Mouse (Mus musculus) heart, embryonic 14.5 days (tissue): ENCODE results near the gene Plekhh2. TPM values are rescaled to one million over a fixed set of nuclear protein-coding genes. Genes with fewer than 3 reads are reported as not detected.

ENCODE experiments used
- ATAC-seq: fragments of 200-750 bp; cut with Nextera tagmentation; 2 replicates; pipeline ENCODE4 v1.8.0; 2017; ENCODE audit warnings: low read depth, moderate TSS enrichment; ENCODE audit not compliant: insufficient number of reproducible peaks, insufficient read depth, low FRiP score
- H3K27ac ChIP-seq, 2 experiments: fragments of 200-500 bp in 1 of 2; fragments of 300-500 bp in 1 of 2; sonication (generic) in 1 of 2; replicated peaks in 1 of 2; 2 replicates each; pipeline ENCODE4 v1.5.1; 2012 to 2014; ENCODE audit warnings: low read depth in 2 of 2, low read length in 2 of 2, control low read depth in 1 of 2, mild to moderate bottlenecking in 1 of 2, mixed read lengths in 1 of 2; ENCODE audit not compliant: control insufficient read depth in 1 of 2, insufficient read depth in 1 of 2
- H3K27me3 ChIP-seq: fragments of 300-500 bp; sonication (generic); 2 replicates; pipeline ENCODE4 v1.6.1; 2014; ENCODE audit warnings: mild to moderate bottlenecking, low read length, control low read depth; ENCODE audit not compliant: control insufficient read depth, insufficient read depth
- H3K36me3 ChIP-seq: fragments of 300-500 bp; sonication (generic); 2 replicates; pipeline ENCODE4 v1.6.1; 2014; ENCODE audit warnings: mild to moderate bottlenecking, control low read depth, low read length, mixed read lengths; ENCODE audit not compliant: control insufficient read depth, insufficient read depth
- H3K4me1 ChIP-seq, 2 experiments: fragments of 200-500 bp in 1 of 2; fragments of 300-500 bp in 1 of 2; sonication (generic) in 1 of 2; 2 replicates each; pipeline ENCODE4 v1.6.1; 2012 to 2014; ENCODE audit warnings: low read length in 2 of 2, control low read depth in 1 of 2, mixed read lengths in 1 of 2; ENCODE audit not compliant: control insufficient read depth in 2 of 2, insufficient read depth in 2 of 2
- H3K4me2 ChIP-seq: fragments of 300-500 bp; sonication (generic); 2 replicates; pipeline ENCODE4 v1.6.1; 2014; ENCODE audit warnings: mild to moderate bottlenecking, low read length
- H3K4me3 ChIP-seq, 2 experiments: fragments of 200-500 bp in 1 of 2; fragments of 300-500 bp in 1 of 2; sonication (generic) in 1 of 2; 2 replicates each; pipeline ENCODE4 v1.5.1; 2012 to 2014; ENCODE audit warnings: low read length in 2 of 2, mild to moderate bottlenecking in 2 of 2, control low read depth in 1 of 2, low read depth in 1 of 2, moderate library complexity in 1 of 2; ENCODE audit not compliant: control insufficient read depth in 1 of 2, insufficient read depth in 1 of 2
- H3K9ac ChIP-seq: fragments of 300-500 bp; sonication (generic); 2 replicates; pipeline ENCODE4 v1.6.1; 2014; ENCODE audit warnings: mild to moderate bottlenecking, low read length
- H3K9me3 ChIP-seq: fragments of 300-500 bp; sonication (generic); 2 replicates; pipeline ENCODE4 v1.6.1; 2016; ENCODE audit warnings: low read length, control low read depth; ENCODE audit not compliant: control insufficient read depth
- WGBS: fragments of 180-500 bp; shearing (Covaris S2); extraction: QIAGEN DNeasy Blood & Tissue Kit; methylation state at CpG from one replicate; pipeline ENCODE4 v1.1.7; 2014; 5-methylcytosine and 5-hydroxymethylcytosine counted together
- polyA plus RNA-seq: library from polyadenylated mRNA; unstranded; fragments of >200 nt; fragmentation: Nextera tagmentation; extraction: Ambion mirVana; gene quantifications from 2 replicates; pipeline ENCODE4 v1.2.1, GENCODE M21; 2014

Gene Plekhh2
- polyA plus RNA-seq, 1 experiment from 2014 or later: 2.7 TPM

- no peaks in the 10 kb centered on the region for H3K36me3 ChIP-seq
- H3K4me2 ChIP-seq: no peak overlapping the region
- H3K27ac ChIP-seq: no peak overlapping the region
- WGBS: 79% methylated on average over 9 of the region's 9 CpGs
- H3K4me1 ChIP-seq: no peaks in the 10 kb centered on the region
- no peaks in the 10 kb centered on the region for H3K9me3 ChIP-seq
- ATAC-seq: no peak
- H3K9ac ChIP-seq: no peak overlapping the region
- H3K4me3 ChIP-seq: no peak overlapping the region
- no peaks in the 10 kb centered on the region for H3K27me3 ChIP-seq
Observed at GRCm38 (mm10) chr17:84584107-84584506, 72.4 kb downstream of the Plekhh2 start.

GRCm38 (mm10) chr17:84585104-84585503, 73.4 kb downstream of the Plekhh2 start:
- Histone ChIP-seq H3K4me3 (no peak overlapping the region), H3K9me3 (no peaks in the 10 kb centered on the region), H3K9ac (no peak overlapping the region), H3K27ac (no peak overlapping the region), H3K27me3 (no peaks in the 10 kb centered on the region), H3K36me3 (no peaks in the 10 kb centered on the region), H3K4me2 (no peak overlapping the region), H3K4me1 (no peaks in the 10 kb centered on the region)
- ATAC-seq: no peak
- WGBS: 72% methylated on average over 8 of the region's 8 CpGs

- Histone ChIP-seq H3K4me1 (no peaks in the 10 kb centered on the region), H3K9ac (no peak overlapping the region), H3K4me2 (no peak overlapping the region), H3K27ac (no peak overlapping the region), H3K4me3 (no peak overlapping the region), H3K36me3 (no peaks in the 10 kb centered on the region), H3K27me3 (no peaks in the 10 kb centered on the region), H3K9me3 (no peaks in the 10 kb centered on the region)
- WGBS: 90% methylated on average over 7 of the region's 7 CpGs
- ATAC-seq: no peak
Observed at GRCm38 (mm10) chr17:84590065-84590464, 78.4 kb downstream of the Plekhh2 start.

GRCm38 (mm10) chr17:84591431-84592150, 79.9 kb downstream of the Plekhh2 start:
- H3K4me1 ChIP-seq: no peaks in the 10 kb centered on the region; a peak in 1 of 4 replicates
- H3K27me3 ChIP-seq: no peaks in the 10 kb centered on the region
- ATAC-seq: no peak
- no peak overlapping the region for H3K9ac ChIP-seq
- H3K36me3 ChIP-seq: no peaks in the 10 kb centered on the region
- H3K9me3 ChIP-seq: no peaks in the 10 kb centered on the region
- 87% methylated on average over 16 of the region's 16 CpGs for WGBS
- H3K27ac ChIP-seq: no peak overlapping the region
- H3K4me3 ChIP-seq: no peak overlapping the region
- no peak overlapping the region for H3K4me2 ChIP-seq

GRCm38 (mm10) chr17:84596015-84596441, 84.3 kb downstream of the Plekhh2 start:
- H3K9me3 ChIP-seq: no peaks in the 10 kb centered on the region
- no peak for ATAC-seq
- WGBS: 42% methylated on average over 10 of the region's 10 CpGs
- no peak overlapping the region for H3K27ac ChIP-seq
- no peaks in the 10 kb centered on the region for H3K27me3 ChIP-seq
- H3K9ac ChIP-seq: no peak overlapping the region
- no peak overlapping the region for H3K4me3 ChIP-seq
- H3K4me2 ChIP-seq: no peak overlapping the region
- H3K36me3 ChIP-seq: no peaks in the 10 kb centered on the region
- H3K4me1 ChIP-seq: no peaks in the 10 kb centered on the region; a peak in 1 of 4 replicates

GRCm38 (mm10) chr17:84596501-84596900, 84.8 kb downstream of the Plekhh2 start:
- no peak overlapping the region for H3K4me2 ChIP-seq

GRCm38 (mm10) chr17:84597859-84598258, 86.2 kb downstream of the Plekhh2 start:
- Histone ChIP-seq H3K9ac (no peak overlapping the region), H3K27me3 (no peaks in the 10 kb centered on the region), H3K4me1 (peaks cover 0 to under 1% of the 10 kb centered on the region in 2 experiments; a peak in 2 of 4 replicates), H3K36me3 (no peaks in the 10 kb centered on the region), H3K9me3 (no peaks in the 10 kb centered on the region), H3K4me3 (no peak overlapping the region), H3K4me2 (no peak overlapping the region), H3K27ac (no peak overlapping the region)
- no peak for ATAC-seq
- 87% methylated on average over 12 of the region's 12 CpGs for WGBS

More at GRCm38 (mm10) chr17:84596501-84596900, 84.8 kb downstream of the Plekhh2 start:
- Histone ChIP-seq H3K27me3 (no peaks in the 10 kb centered on the region), H3K27ac (no peak overlapping the region), H3K36me3 (no peaks in the 10 kb centered on the region), H3K4me3 (no peak overlapping the region), H3K9ac (no peak overlapping the region), H3K4me1 (no peaks in the 10 kb centered on the region; a peak in 1 of 4 replicates), H3K9me3 (no peaks in the 10 kb centered on the region)
- WGBS: 70% methylated on average over 7 of the region's 7 CpGs
- no peak for ATAC-seq

GRCm38 (mm10) chr17:84598928-84599327, 87.2 kb downstream of the Plekhh2 start:
- Histone ChIP-seq H3K27ac (no peak overlapping the region), H3K9ac (no peak overlapping the region), H3K4me1 (peaks cover 5 to 8% of the 10 kb centered on the region in 2 experiments), H3K9me3 (no peaks in the 10 kb centered on the region), H3K4me2 (no peak overlapping the region), H3K4me3 (no peak overlapping the region), H3K27me3 (no peaks in the 10 kb centered on the region), H3K36me3 (no peaks in the 10 kb centered on the region)
- WGBS: 89% methylated on average over 7 of the region's 7 CpGs
- ATAC-seq: no peak
